Mouse (Mus musculus) bone marrow macrophage, adult 2 months (primary cell): Measurements from ENCODE around the gene Timm22.

ENCODE experiments used
- CTCF ChIP-seq: IDR thresholded peaks from 2 replicates; pipeline ENCODE4 v1.5.1; 2012; ENCODE audit warnings: low read depth, mild to moderate bottlenecking, low read length, moderate library complexity
- POLR2A ChIP-seq: IDR thresholded peaks from 2 replicates; pipeline ENCODE4 v1.6.1; 2012; ENCODE audit warnings: mild to moderate bottlenecking, low read depth, low read length, borderline replicate concordance

- no peak for TF ChIP-seq POLR2A
- TF ChIP-seq CTCF = no peak
Measured at GRCm38 (mm10) chr11:76405626-76406264, 1.0 kb upstream of the Timm22 start.
